Mouse (Mus musculus) left cerebral cortex, postnatal 36 days (tissue): ENCODE data around the gene 4931409K22Rik. TPM values are rescaled to one million over a fixed set of nuclear protein-coding genes. Genes with fewer than 3 reads are reported as not detected.

Experiments used
- DNase-seq, 2 experiments: peaks; one replicate each; pipeline ENCODE4 v3.0.0; 2021 to 2022; ENCODE audit warnings: low spot score in 2 of 2, mixed read lengths in 1 of 2
- intact Hi-C: fragments of 180-260 bp; cut with DNase I; formaldehyde crosslinking; loops from one replicate; pipeline ENCODE4 v1.15.1; 2025
- microRNA-seq: library from miRNA; unstranded; fragments of <30 nt; microRNA quantifications from one replicate; pipeline ENCODE4 v1.2.0, GENCODE M21; 2022
- total RNA-seq, 2 experiments: library from RNA; stranded (reverse); gene quantifications; 2 replicates each; pipeline ENCODE4 v1.2.3; 2021

Gene 4931409K22Rik
- total RNA-seq, 2 experiments from 2014 or later = 0.23 TPM; not detected in 1

GRCm38 (mm10) chr5:24521366-24521765, 35.2 kb downstream of the 4931409K22Rik start:
- DNase-seq = no peak

GRCm38 (mm10) chr5:24512271-24512670, 44.3 kb downstream of the 4931409K22Rik start:
- intact Hi-C loops = loop anchor here (5.0 kb wide), 1 partner anchor 140 kb away; no protein-coding TSS in a partner anchor

More at GRCm38 (mm10) chr5:24521366-24521765, 35.2 kb downstream of the 4931409K22Rik start:
- intact Hi-C loops = no loop called here

GRCm38 (mm10) chr5:24510635-24511034, 46.0 kb downstream of the 4931409K22Rik start:
- intact Hi-C loops = loop anchor here (5.0 kb wide), 1 partner anchor 142 kb away; no protein-coding TSS in a partner anchor
- DNase-seq = no peak

More at GRCm38 (mm10) chr5:24512271-24512670, 44.3 kb downstream of the 4931409K22Rik start:
- DNase-seq = no peak

- no peak for DNase-seq
- intact Hi-C loops = no loop called here
These were observed 48.2 kb downstream of the 4931409K22Rik start for GRCm38 (mm10) chr5:24508406-24508805.

- intact Hi-C loops = no loop called here
- no peak for DNase-seq
These were observed 51.1 kb downstream of the 4931409K22Rik start for GRCm38 (mm10) chr5:24505513-24505912.

- intact Hi-C loops = no loop called here
- no peak for DNase-seq
These were observed 53.8 kb downstream of the 4931409K22Rik start for GRCm38 (mm10) chr5:24502786-24503185.

- intact Hi-C loops = no loop called here
- DNase-seq = no peak
These were observed 55.8 kb downstream of the 4931409K22Rik start for GRCm38 (mm10) chr5:24500851-24501250.

- intact Hi-C loops = no loop called here
- DNase-seq = no peak
These were observed 57.5 kb downstream of the 4931409K22Rik start for GRCm38 (mm10) chr5:24499113-24499512.

- intact Hi-C loops = no loop called here
- no peak for DNase-seq
These were observed 59.1 kb downstream of the 4931409K22Rik start for GRCm38 (mm10) chr5:24497526-24497925.

GRCm38 (mm10) chr5:24496756-24497155, 59.9 kb downstream of the 4931409K22Rik start:
- no peak for DNase-seq
- intact Hi-C loops = no loop called here

- intact Hi-C loops = no loop called here
- no peak for DNase-seq
These were observed 61.6 kb downstream of the 4931409K22Rik start for GRCm38 (mm10) chr5:24495019-24495418.

Small RNAs within 50 kb of the gene (microRNA-seq; reads per million reads assigned to microRNA genes)
- gene Mir671 = 2,164 reads per million, percentile 86 among the genes with 10 or more reads in this experiment

Other genes with a start within 250 kb of the 4931409K22Rik start
- 10 to 100 TPM; 32.2 to 32.6 TPM for gene Kcnh2, start 205.2 kb downstream of the 4931409K22Rik start, total RNA-seq
- 10 to 100 TPM in 1 of 2 experiments, 1 to 10 TPM in 1; 6.9 to 10.8 TPM for gene Nos3, start 192.0 kb downstream of the 4931409K22Rik start, total RNA-seq
- 1 to 10 TPM; 2.4 to 4.4 TPM for gene Atg9b, start 164.7 kb downstream of the 4931409K22Rik start, total RNA-seq
- 10 to 100 TPM; 52.1 to 57.4 TPM for gene Abcb8, start 163.1 kb downstream of the 4931409K22Rik start, total RNA-seq
- not detected for gene Asic3, start 143.4 kb downstream of the 4931409K22Rik start, total RNA-seq
- 100 to 1,000 TPM; 127 to 133 TPM for gene Cdk5, start 133.3 kb downstream of the 4931409K22Rik start, total RNA-seq
- 10 to 100 TPM; 36.5 to 38.6 TPM for gene Slc4a2, start 133.0 kb downstream of the 4931409K22Rik start, total RNA-seq
- 100 to 1,000 TPM; 131 to 133 TPM for gene Fastk, start 111.5 kb downstream of the 4931409K22Rik start, total RNA-seq
- 10 to 100 TPM; 24.8 to 32.5 TPM for gene Tmub1, start 109.0 kb downstream of the 4931409K22Rik start, total RNA-seq
- gene Agap3, start 104.6 kb downstream of the 4931409K22Rik start, total RNA-seq = 100 to 1,000 TPM; 507 to 566 TPM
- gene Gbx1, start 29.6 kb downstream of the 4931409K22Rik start, total RNA-seq = under 1 TPM in 1 of 2 experiments, not detected in 1; 0.61 TPM
- under 1 TPM in 1 of 2 experiments, not detected in 1; 0.27 TPM for gene Asb10, start 15.8 kb downstream of the 4931409K22Rik start, total RNA-seq
- 10 to 100 TPM; 85.2 to 90.3 TPM for gene Abcf2, start 20.7 kb upstream of the 4931409K22Rik start, total RNA-seq
- 10 to 100 TPM; 69.2 to 76.9 TPM for gene Chpf2, start 29.9 kb upstream of the 4931409K22Rik start, total RNA-seq
- gene Smarcd3, start 67.6 kb upstream of the 4931409K22Rik start, total RNA-seq = 100 to 1,000 TPM in 1 of 2 experiments, 10 to 100 TPM in 1; 95.3 to 108 TPM
- gene Nub1, start 128.7 kb upstream of the 4931409K22Rik start, total RNA-seq = 10 to 100 TPM; 73.5 to 77.9 TPM
- gene Wdr86, start 173.9 kb upstream of the 4931409K22Rik start, total RNA-seq = under 1 TPM; 0.42 to 0.93 TPM
- gene Crygn, start 201.2 kb upstream of the 4931409K22Rik start, total RNA-seq = not detected